Mouse (Mus musculus) brain, embryonic 18.5 days (tissue): ENCODE data around the gene Rfx8.

ENCODE experiments used
- DNase-seq: peaks from one replicate; pipeline ENCODE4 v3.0.0-alpha.2; 2012; ENCODE audit warnings: low read depth, low spot score

The Rfx8 gene

DNA sequence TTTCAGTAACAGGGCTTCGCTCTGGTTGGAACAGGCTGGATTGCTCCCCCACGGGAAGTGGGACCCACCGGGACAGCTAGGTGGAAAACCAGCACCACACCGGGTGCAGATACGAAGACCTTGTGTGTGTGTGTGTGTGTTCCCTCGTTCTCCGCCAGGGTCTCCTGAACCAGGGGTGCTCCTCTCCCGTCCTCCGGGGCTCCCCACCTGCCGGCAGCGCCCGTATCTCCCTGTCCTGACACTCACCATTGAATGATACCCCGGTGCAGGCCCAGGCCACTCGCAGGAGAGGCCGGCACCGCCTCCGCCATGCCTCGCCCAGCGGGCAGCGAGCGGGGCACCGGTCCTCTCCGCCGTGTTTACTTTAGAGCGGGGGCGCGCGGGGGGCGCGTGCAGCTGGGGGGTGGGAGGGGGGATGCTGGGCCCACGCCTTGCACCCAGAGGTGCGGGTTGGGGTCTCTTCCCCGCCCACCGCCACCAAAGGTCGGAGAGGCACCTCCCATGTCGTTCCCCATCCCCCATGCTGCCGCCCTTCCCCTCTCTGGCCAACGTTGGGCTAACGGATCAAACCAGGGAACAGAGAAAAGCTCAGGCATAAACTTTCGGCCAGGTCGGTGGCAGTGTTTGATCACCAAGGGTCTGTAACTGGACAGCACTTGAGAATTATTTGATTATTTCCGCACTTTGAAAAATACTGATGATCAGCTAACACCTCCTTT lies at the start of gene Rfx8:
Gene Rfx8 (minus strand): TSS at position 366 of the 719 bp plus-strand sequence.
- no peak for DNase-seq

- DNase-seq: no peak
Measured at GRCm38 (mm10) chr1:39770436-39770835, 49.6 kb upstream of the Rfx8 start.

- DNase-seq: no peak
Measured at GRCm38 (mm10) chr1:39768017-39768416, 47.2 kb upstream of the Rfx8 start.

DNA sequence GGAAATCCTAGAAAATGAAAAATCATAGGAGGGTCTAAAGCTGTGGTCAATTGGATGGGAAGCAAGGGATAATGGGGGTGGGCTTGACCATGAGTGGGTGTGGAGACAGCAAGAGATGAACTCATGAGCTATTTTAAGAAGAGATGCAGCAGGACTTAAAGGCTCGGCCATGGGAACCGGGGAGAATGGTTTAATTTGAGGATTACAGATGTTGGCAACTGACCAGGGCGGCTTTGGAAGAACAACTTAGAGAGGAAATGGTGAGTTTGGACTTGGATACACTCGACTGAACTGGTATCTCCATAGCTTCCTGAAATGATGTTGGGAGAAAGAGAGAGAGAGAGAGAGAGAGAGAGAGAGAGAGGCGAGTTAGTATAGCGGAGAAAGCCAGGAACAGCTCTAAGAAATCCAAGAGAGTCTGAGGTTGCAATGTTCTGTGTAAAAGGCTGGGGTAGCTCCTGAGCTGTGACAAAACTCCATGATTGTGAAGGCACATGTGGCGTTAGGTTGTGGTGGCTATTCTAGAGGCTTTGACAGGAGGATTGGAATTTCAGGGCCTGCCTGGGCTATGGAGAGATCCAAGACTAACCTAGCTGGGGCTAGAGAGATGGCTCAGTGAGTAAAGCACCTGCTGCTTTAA lies 45.2 kb upstream of the Rfx8 start:
- no peak for DNase-seq

DNA sequence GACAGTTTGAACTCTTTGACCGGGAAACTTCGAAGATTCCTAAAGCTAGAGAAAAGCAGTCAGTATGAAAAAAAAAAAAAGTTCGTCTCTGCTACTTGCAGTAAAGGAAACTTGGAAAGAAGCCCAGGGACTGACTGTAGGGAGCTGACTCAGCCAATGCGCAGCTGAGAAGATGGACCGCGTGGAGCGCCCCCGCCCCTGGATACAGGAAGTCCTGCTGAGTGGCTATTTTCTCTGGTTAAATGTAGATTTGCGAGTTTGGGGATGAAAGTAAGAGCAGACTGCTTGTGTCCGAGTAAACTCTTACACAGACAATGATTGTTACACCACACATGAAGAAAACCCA lies 41.2 kb upstream of the Rfx8 start:
- DNase-seq: peak; percentile 63

DNA sequence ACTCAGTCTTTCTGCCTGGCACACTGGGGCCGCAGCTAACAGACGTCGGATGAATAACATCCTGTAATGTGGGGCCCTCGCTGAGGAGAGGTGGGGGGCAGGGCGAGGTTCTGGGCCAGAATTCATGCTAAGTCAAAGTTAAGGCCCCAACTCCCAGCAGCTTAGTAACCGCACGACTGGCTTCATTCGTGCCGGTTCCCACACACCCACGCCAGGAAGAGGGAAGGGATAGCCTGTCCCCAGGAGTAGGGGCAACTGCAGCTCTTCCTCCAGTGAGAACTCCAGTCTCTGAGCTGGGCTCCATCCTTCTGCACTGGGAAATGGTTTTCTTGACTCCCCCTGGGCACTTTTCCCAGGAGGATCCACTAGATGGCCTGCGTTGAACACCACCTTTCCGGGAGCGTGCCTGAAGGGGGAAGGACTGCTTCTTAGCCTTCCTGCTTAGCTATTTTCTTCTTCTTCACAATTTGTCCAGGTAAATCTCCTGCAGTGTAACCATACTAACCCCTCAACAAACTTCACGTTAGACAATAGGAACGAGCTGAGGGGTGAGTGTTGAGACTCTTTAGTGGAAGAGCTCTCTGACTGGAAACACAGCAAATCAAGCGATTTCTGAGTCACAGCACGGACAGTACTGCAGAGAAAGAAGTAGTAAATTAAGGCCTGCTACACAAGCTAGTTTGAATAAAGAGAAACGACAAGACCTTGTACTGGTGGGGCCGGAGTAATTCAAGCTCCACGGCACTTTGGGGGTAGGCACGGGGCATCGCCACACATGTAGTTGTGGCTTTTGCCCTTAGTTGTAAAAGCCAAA lies 40.6 kb upstream of the Rfx8 start:
- DNase-seq: no peak

GRCm38 (mm10) chr1:39760181-39760715 lies 39.5 kb upstream of the Rfx8 start:
- DNase-seq: no peak

- no peak for DNase-seq
Measured at GRCm38 (mm10) chr1:39759231-39760175, 38.7 kb upstream of the Rfx8 start.

DNA sequence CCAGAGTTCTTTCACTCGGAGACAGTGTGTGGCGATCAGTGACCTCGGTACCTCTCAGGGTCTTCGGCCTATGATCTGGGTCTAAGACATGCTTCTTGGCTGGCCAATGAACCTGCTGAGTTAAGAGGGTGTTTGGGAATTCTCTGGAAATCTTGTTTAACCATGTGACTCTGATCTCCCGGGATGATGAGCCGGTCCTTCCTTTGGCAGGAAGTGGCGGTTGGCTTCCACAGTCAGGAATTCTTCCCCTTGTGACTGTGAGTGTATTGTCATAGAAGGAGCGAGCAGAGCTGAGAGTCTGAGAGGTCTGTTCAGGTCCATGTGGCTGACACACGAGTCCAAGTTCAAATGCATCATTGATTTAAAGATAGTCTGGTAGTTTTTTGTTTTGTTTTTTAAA lies 37.4 kb upstream of the Rfx8 start:
- DNase-seq: no peak

GRCm38 (mm10) chr1:39756952-39757351 lies 36.2 kb upstream of the Rfx8 start:
- DNase-seq: no peak

GRCm38 (mm10) chr1:39754224-39754957 lies 33.6 kb upstream of the Rfx8 start:
- no peak for DNase-seq

DNA sequence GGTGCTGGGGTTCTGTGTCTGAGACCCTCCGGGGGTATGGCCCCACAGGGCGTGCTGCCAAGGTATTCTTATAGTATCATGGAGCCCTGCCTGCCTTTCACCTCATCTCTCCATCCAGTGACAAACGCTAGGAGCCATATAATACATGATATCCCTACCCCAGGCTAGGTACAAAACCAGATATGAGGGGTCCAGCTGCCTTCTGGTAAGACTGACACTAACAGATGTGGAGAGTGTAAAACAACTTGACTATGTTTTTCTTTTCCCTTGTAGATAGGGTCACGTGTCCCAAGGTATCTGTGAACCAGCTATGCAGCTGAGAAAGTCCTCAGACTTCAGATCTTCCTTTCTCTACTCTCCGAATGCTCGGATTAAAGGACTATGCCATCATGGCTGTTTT lies 30.7 kb upstream of the Rfx8 start:
- no peak for DNase-seq

DNA sequence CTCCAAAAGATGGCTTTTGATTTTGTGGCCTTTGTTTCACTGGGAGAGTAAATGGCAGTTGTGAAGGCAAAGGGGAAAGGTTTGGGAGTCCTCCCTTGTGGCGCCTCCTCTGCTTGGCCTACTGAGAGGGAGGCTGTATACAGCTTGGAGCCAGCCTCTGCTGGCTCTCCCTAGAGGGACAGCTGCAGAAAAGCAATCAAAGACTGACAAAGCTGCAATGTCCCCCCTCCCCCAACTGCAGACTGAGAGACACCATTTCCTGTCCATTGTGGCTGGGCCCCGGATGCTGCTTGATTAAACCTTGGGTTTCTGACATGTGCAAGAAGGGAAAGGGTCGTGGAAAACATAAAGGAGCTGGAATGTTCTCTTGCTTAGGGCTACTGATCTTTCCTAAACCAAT lies 28.9 kb upstream of the Rfx8 start:
- no peak for DNase-seq

DNA sequence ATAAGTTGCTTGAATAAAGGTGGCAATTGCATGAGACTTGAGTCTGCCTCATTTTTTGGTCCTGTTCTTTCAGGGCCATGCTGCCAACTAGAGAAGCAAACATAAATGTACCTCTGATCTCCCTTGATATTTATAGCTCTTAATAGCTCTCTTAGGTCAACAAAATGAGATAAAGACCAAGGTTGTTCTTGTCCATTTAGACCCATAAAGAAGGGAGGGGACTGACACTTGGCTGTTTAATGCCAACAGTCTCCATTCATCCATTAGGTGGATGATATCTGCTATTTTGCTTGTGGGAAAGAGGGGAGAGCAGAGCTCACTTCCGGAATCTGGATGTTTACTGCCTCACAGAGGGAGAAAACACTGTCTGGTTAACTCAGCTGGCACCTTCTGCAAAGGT lies 28.4 kb upstream of the Rfx8 start:
- no peak for DNase-seq

GRCm38 (mm10) chr1:39748666-39749065 lies 27.9 kb upstream of the Rfx8 start:
- no peak for DNase-seq

GRCm38 (mm10) chr1:39746464-39746863 lies 25.7 kb upstream of the Rfx8 start:
- no peak for DNase-seq

GRCm38 (mm10) chr1:39740948-39741347 lies 20.2 kb upstream of the Rfx8 start:
- no peak for DNase-seq

GRCm38 (mm10) chr1:39740002-39740401 lies 19.2 kb upstream of the Rfx8 start:
- no peak for DNase-seq

GRCm38 (mm10) chr1:39735927-39736604 lies 15.3 kb upstream of the Rfx8 start:
- DNase-seq: no peak

DNA sequence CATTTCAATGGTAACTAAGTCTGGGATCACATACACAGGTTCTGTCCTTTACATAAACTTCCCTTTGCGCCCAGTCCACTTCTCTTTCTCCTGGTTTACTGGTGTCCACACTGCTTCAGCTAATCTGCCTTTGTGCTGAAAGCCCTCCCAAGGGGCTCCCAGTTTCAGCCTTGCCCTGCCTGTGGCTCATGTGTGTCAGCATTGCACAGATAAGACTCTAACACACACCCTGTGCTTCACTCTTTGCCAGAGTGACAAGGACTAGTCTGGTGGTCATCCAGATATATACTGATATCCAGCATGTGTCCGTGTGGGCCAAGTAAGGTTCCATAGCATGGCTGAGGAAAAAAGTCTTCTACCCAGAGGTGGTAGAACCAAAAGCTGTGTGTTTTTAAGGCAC lies 14.7 kb upstream of the Rfx8 start:
- DNase-seq: no peak
